Mouse (Mus musculus) thymus, adult 2 months (tissue): ENCODE results near the gene Erg. TPM values are rescaled to one million over a fixed set of nuclear protein-coding genes. Genes with fewer than 3 reads are reported as not detected.

Source experiments
- DNase-seq: peaks from one replicate; pipeline ENCODE4 v3.0.0; 2021
- H3K27ac ChIP-seq: fragments of 200-500 bp; 2 replicates; pipeline ENCODE4 v1.5.1; 2012; ENCODE audit warnings: low read length, control low read depth; ENCODE audit not compliant: control insufficient read depth, insufficient read depth
- H3K27me3 ChIP-seq: fragments of 200-500 bp; 2 replicates; pipeline ENCODE4 v1.6.1; 2012; ENCODE audit warnings: mild to moderate bottlenecking, low read length, moderate library complexity, mixed read lengths; ENCODE audit not compliant: control insufficient read depth, insufficient read depth
- H3K36me3 ChIP-seq: fragments of 200-500 bp; 2 replicates; pipeline ENCODE4 v1.6.1; 2012; ENCODE audit warnings: mild to moderate bottlenecking, low read length, moderate library complexity; ENCODE audit not compliant: control insufficient read depth, insufficient read depth
- H3K4me1 ChIP-seq: fragments of 200-500 bp; replicated peaks from 2 replicates; pipeline ENCODE4 v1.6.1; 2012; ENCODE audit warnings: low read length; ENCODE audit not compliant: control insufficient read depth, insufficient read depth
- H3K4me3 ChIP-seq: fragments of 200-500 bp; 2 replicates; pipeline ENCODE4 v1.5.1; 2012; ENCODE audit warnings: mild to moderate bottlenecking, low read length, control low read depth, moderate library complexity; ENCODE audit not compliant: control insufficient read depth, insufficient read depth
- CTCF ChIP-seq: fragments of 200-500 bp; IDR thresholded peaks from 2 replicates; pipeline ENCODE4 v1.5.1; 2012; ENCODE audit warnings: mild to moderate bottlenecking, control low read depth, low read length, moderate library complexity, borderline replicate concordance; ENCODE audit not compliant: control insufficient read depth, poor library complexity, insufficient read depth; ENCODE audit errors: extremely low read depth
- POLR2A ChIP-seq: fragments of 200-500 bp; IDR thresholded peaks from 2 replicates; pipeline ENCODE4 v1.6.1; 2012; ENCODE audit warnings: mild to moderate bottlenecking, low read length, control low read depth, moderate library complexity; ENCODE audit not compliant: control insufficient read depth, poor library complexity, insufficient read depth; ENCODE audit errors: extremely low read depth
- WGBS: fragments of 180-500 bp; shearing (Covaris S2); methylation state at CpG from one replicate; pipeline ENCODE4 v1.1.7; 2018; 5-methylcytosine and 5-hydroxymethylcytosine counted together
- polyA plus RNA-seq: library from polyadenylated mRNA; depleted of rRNA; stranded (reverse); fragments of >200 nt; gene quantifications from 2 replicates; pipeline ENCODE4 v1.2.3, GENCODE M21; 2012

The Erg gene
- polyA plus RNA-seq, 1 experiment = 4.0 TPM

DNA sequence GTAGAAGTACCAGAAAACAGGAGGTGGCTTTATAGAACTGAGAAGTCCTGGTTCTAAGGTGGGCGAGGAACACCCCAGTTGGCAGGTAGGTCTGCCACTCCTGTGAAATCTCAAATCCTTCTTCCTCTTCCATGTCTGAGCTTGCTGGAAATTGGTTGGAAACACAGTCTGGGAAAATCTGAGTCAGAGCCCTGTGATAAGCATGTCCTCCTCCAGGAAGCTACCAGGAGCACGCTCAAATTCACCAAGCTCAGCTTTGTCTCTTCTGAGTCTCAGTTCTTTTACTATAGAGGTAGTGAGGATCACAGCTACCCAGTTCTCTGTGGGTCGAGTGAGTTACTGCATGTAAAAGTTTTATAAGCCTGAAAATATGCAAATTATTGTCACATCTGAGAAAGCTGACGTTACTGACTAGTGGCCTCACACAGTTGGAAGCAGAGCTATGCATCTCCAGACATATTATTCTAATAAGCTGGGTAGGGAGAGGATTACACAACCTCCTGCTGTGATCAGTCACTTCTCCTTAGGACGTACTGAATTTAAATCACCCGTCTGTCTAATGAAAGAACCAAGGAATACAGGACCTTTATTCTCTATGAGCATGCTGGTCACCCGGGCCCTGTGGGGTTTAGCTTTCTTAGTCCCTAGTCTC, 165.0 kb downstream of the Erg start:
- TF ChIP-seq POLR2A = no peak
- TF ChIP-seq CTCF = no peak
- Histone ChIP-seq H3K27ac (no peak overlapping the region), H3K4me1 (no peaks in the 10 kb centered on the region), H3K4me3 (no peak overlapping the region), H3K36me3 (no peaks in the 10 kb centered on the region), H3K27me3 (no peaks in the 10 kb centered on the region)
- DNase-seq = no peak
- 91% methylated on average over 7 of the region's 7 CpGs for WGBS

DNA sequence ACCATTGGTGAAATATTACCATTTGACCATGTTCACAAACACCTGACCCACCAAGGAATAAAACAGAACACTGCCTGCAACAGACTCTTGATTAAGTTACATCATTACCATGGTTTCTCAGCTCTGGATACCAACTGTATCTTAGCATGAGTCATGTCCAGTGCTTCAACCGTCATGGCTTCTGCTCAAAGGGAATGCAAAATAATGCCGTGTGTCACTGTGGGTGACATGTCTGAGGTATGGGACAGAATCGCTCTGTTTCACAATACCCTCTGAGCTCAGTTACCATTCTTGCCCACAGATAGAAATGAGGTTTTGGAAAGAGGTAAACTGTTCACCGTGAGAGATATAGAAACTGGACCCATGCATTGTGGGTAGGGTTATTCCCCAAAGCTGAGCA, 170.5 kb downstream of the Erg start:
- H3K27me3 ChIP-seq = no peaks in the 10 kb centered on the region
- no peak for DNase-seq
- no peak overlapping the region for H3K4me3 ChIP-seq
- no peak for TF ChIP-seq CTCF
- no peak for TF ChIP-seq POLR2A
- H3K27ac ChIP-seq = no peak overlapping the region
- H3K36me3 ChIP-seq = no peaks in the 10 kb centered on the region
- 88% methylated on average over 4 of the region's 4 CpGs for WGBS
- no peaks in the 10 kb centered on the region for H3K4me1 ChIP-seq

DNA sequence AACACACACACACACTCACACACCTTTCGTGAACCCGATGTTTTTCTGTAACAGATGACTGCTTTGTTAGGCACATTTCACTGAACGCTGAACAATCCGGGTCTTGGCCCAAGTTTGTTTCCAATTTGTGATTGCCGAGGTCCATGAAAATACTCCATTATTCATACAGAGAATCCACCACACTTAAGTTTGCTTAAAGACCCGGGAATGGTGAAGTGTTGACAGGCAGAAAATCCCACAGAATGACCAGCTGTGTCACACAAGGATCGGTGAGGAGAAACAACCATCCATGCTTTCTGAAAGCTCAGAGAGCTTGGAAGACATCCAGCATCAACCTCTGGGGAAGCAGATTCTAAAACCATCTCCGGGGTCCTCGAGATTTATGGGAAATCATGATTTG, 171.0 kb downstream of the Erg start:
- 87% methylated on average over 9 of the region's 9 CpGs for WGBS
- Histone ChIP-seq H3K36me3 (no peaks in the 10 kb centered on the region), H3K4me3 (no peak overlapping the region), H3K27me3 (no peaks in the 10 kb centered on the region), H3K4me1 (no peaks in the 10 kb centered on the region), H3K27ac (no peak overlapping the region)
- no peak for DNase-seq
- no peak for TF ChIP-seq POLR2A
- no peak for TF ChIP-seq CTCF

DNA sequence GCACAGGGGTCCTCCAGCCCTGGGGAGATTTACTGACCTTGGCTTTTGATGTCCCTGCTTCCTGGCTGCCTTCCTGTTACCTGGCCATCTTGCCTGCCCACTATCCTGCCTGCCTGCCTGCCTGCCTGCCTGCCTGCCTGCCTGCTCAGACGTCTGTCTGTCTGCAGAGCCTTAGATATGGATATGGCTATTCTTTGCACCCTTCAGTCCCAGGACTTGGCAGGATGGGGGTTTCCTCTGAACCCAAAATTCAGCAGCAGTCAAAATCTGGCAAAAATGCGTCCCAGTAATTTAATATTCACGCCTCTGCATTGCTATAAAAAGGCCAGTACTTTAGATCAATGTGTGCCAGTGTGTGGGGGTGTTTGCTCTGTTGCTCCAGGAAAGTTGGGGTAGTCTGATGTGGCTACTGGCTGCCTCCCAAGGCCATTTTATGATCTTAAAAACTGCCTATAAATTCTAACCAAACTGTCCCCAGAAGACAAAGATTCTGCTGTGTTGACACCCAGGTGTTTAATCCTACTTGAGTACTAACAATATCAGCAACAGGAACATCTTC, 172.9 kb downstream of the Erg start:
- Histone ChIP-seq H3K4me1 (no peaks in the 10 kb centered on the region), H3K27me3 (no peaks in the 10 kb centered on the region), H3K27ac (no peak overlapping the region), H3K36me3 (no peaks in the 10 kb centered on the region), H3K4me3 (no peak overlapping the region)
- no peak for TF ChIP-seq CTCF
- TF ChIP-seq POLR2A = no peak
- 36% methylated on average over 3 of the region's 3 CpGs for WGBS
- DNase-seq = no peak

DNA sequence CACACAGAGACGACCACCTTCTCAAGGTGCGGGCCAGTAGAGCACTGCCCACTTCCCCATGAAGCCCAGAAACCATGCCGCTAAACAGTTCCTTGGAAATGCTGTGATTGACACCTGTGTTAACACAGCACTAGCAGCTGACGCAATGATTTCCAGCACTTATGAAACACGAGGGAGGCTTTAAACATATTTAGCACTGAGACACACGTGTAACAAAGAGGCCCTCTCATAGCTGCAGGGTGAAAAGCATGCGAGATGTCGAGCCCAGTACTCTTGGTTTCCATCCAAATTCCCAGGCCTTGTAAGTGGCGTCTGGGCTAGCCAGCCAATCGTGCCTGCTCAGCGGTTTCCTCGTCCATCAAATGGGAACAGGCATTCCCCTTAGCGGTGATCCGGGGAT, 178.3 kb downstream of the Erg start:
- 91% methylated on average over 14 of the region's 14 CpGs for WGBS
- Histone ChIP-seq H3K4me3 (no peak overlapping the region), H3K27me3 (no peaks in the 10 kb centered on the region), H3K27ac (no peak overlapping the region), H3K4me1 (peaks cover 4% of the 10 kb centered on the region), H3K36me3 (no peaks in the 10 kb centered on the region)
- TF ChIP-seq POLR2A (no peak), CTCF (no peak)
- DNase-seq = no peak

DNA sequence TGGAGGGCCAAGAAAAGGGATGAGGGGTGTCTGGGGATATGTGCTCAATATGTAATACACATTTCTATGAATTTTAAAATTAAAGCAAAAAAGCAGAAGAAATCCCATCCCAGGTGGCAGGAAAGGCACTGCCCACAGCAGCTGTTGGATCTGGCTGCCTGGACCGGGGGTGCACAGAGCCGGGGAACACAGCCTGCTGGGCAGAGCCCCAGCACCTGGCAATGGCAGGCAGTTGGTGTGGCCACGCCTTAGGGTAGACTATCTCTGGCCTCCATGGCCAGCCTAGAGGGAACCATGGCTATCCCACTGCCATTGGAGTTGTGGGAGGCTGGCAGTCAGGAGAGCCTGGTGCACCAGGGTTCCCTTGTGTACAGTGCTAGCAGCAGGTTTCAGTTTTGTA, 180.9 kb downstream of the Erg start:
- Histone ChIP-seq H3K4me1 (peaks cover 7% of the 10 kb centered on the region), H3K36me3 (no peaks in the 10 kb centered on the region), H3K4me3 (no peak overlapping the region), H3K27me3 (no peaks in the 10 kb centered on the region), H3K27ac (no peak overlapping the region)
- no peak for DNase-seq
- WGBS = 21% methylated on average over 3 of the region's 3 CpGs
- TF ChIP-seq CTCF = no peak
- no peak for TF ChIP-seq POLR2A

DNA sequence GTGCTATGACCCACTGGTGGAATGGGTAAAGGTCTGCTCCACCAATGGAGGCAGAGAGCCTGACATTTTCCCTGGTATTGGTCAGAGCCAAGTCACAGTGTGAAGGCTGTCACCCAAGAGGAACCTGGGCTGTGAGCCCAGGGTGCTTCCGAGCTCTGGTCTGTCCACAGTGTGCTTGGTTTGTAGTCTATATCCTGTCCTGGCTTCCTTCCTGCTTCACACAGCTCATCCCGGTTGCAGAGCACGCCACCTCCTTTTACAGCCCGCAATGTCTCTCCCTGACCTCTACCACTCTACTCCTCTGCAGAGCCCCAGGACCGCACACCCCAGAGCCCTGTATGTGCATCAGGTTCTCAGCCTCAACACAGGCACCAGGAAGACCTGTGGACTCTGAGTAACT, 182.9 kb downstream of the Erg start:
- 72% methylated on average over 5 of the region's 5 CpGs for WGBS
- H3K4me3 ChIP-seq = no peak overlapping the region
- H3K4me1 ChIP-seq = peaks cover 7% of the 10 kb centered on the region
- H3K36me3 ChIP-seq = no peaks in the 10 kb centered on the region
- DNase-seq = no peak
- H3K27me3 ChIP-seq = no peaks in the 10 kb centered on the region
- no peak for TF ChIP-seq CTCF
- no peak for TF ChIP-seq POLR2A
- H3K27ac ChIP-seq = no peak overlapping the region
